Mouse (Mus musculus) stomach, postnatal 0 days (tissue): ENCODE measurements around the gene Elovl6.

Source experiments
- CTCF ChIP-seq: IDR thresholded peaks from 2 replicates; pipeline ENCODE4 v1.5.1; 2016; ENCODE audit warnings: antibody characterized with exemption, low read depth, mild to moderate bottlenecking, moderate library complexity
- EP300 ChIP-seq: optimal IDR thresholded peaks from 2 replicates; pipeline ENCODE3; 2016; ENCODE audit warnings: antibody characterized with exemption

GRCm38 (mm10) chr3:129572959-129573358 lies 40.8 kb downstream of the Elovl6 start:
- TF ChIP-seq CTCF (no peak), EP300 (no peak)
